Mouse (Mus musculus) layer of hippocampus, adult 9-11 months (tissue): ENCODE results near the gene Pxk.

ENCODE experiments used
- DNase-seq: peaks from one replicate; pipeline ENCODE4 v3.0.0; 2022

The Pxk gene

DNA sequence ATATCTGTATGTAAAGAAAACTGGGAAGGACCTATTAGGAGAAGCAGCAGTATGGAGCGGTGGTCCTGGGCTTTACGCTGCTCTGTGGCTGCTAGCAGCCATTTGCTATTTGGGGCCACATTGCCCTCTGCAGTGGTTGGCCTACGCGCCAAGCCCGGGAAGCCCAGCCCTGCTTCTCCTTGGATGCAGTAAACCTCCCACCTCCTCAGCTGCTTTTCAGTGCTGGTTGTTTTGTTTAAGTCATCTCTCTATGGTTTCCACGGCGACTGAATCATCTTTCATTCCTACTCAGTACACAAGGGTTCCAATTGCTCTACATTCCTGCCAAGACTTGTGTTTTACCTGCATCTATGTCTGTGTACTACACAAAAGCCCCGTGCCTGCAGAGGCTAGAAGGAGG lies 50.8 kb downstream of the Pxk start:
- no peak for DNase-seq

DNA sequence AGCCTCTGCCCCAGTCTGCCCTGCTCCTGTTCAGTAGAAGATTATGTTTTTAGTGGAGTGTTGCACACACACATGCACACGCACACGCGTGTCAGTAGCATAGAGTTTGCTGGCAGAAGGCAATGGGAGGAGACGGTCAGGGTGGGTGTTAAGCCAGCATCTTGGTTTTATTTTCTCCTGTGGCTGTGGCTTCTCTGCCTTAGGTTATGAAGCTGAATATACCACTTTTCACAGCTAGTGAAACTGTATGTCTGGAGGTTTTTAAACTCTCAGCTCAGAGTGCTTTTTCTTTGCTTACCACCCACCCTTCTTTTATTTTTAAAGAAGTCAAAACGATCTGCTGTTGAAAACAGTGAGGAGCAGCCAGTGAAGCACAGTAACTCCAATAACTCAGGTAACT lies 53.7 kb downstream of the Pxk start:
- no peak for DNase-seq

GRCm38 (mm10) chr14:8154072-8154471 lies 56.1 kb downstream of the Pxk start:
- DNase-seq: no peak

DNA sequence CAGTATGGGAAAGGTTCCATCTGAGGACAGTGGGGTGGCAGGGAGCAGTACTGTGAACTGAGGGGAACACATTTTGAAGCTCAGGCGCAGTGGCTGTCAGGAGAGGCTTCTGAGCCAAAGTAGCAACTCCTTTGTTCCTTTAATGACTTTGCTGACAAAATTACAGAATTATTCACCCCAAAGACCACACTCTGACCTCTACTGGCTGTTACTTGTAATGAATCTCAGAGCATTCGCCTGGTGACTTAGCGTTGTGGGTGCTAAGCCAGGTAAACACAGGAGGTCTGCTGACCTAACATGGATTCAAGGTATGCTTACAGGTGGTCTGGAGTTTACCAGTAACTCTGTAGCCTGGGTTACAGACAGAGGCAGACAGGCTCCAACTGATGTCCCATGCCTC lies 58.9 kb downstream of the Pxk start:
- no peak for DNase-seq

- no peak for DNase-seq
Observed at GRCm38 (mm10) chr14:8158721-8159120, 60.7 kb downstream of the Pxk start.

GRCm38 (mm10) chr14:8159141-8159540 lies 61.1 kb downstream of the Pxk start:
- no peak for DNase-seq

- no peak for DNase-seq
Observed at GRCm38 (mm10) chr14:8161777-8162176, 63.8 kb downstream of the Pxk start.

DNA sequence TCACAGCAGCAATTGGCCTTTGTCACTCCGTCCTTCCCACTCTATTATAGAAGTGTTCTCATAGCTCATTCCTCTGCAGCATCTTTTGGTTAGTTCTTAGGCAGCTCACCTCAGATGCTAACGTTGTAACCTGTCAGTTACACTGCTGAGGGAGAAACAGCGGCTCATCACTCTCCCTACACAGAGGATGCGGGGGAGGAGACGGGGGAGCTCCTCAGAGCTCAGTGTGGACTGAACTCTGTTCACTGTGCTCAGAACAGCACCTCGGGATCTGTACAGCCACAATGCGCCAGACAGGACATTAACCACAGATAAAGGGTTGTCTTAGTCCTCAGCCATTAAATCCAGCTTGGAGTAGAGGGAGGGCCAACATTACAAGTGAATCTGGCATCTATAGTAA lies 66.5 kb downstream of the Pxk start:
- no peak for DNase-seq

DNA sequence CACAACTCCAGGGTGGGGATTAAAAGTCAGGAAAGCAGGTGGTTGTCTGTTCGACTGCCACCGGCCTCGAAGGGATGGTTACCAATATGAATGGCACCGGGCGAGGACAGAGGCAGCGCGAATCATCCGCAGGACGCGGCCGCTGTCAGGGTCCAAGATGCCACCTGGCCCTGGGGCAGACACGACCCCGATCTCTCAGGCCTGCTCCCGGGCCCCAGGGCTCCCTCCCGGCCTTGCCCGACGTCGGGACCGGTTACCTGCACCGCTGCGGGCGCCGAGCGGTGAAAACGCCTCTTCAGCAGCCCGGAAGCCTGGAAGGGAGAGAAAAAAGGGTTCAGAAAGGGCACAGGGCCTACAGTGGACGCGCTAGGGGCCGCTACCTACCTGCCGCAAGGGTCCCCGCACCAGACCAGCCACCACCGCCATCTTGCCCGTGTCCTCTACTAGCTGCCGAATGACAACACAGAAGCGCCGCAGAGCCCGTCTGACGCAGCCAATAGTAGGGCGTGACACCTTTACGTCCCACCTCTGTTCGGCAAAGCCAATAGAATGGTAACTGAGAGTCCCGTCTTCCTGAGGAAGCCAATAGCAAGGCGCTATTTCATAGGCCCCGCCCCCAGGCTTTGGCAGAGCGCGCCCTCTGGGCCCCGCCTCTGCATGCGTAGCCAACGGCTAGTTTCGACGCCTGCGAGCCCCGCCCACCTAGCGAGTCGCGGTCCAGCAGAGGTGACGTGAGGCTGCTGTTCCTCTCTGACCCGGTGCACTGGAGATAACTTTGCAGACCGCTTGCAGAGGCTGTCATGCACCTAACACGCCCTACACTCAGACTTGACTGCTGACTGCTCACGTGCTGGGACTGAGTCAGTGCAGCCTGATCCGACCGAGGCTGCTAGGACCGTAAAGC lies 74.7 kb downstream of the Pxk start, which contains the start of gene Pdhb:
Pdhb (minus strand) TSS at position 519 of the 904 bp plus-strand sequence.
- peak; percentile 100 for DNase-seq

DNA sequence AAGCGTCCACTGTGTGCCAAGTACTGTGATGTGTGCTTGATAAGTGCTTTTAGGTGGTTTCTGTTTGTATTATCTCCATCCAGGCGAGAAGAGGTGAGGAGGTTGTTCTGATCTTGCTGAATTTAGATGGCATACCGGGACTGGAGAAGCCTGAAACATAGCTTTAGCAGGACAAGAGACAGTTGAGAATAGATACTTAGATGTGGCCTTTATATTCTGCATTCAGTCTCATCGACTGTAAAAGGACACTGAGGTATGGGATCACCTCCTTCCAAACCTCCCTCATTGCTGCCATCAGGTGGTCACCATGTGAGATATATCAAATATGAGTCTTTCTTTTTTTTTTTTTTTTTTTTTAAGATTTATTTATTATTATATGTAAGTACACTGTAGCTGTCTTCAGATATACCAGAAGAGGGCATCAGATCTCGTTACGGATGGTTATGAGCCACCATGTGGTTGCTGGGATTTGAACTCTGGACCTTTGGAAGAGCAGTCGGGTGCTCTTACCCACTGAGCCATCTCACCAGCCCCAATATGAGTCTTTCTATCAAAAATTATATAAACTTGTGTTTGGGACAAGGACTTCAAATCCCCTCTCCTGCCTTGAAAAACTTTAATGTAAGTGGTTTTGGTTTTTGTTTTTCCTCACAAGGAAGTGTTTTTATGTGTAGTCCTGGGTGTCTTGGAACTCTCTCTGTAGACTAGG lies 75.7 kb downstream of the Pxk start:
- DNase-seq: peak; percentile 20

DNA sequence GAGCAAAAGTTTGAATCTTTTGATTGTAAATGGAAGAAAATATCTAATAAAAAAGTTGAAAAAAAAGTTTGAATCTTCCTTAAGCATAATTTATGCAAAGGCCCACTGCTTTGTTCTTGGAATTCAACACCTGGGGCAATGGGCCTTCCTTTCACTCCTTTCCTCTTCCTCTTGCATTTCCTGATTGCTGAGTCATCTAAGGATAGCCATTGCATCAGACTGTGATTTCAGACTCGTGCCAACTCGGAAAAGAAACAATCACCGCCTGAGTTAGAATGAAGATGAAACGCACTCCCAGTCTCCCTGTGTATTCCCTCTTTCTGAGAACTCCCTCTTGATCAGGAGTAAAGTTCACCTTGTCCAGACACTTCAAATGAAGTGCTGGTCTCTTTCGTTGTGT lies 76.6 kb downstream of the Pxk start:
- no peak for DNase-seq

DNA sequence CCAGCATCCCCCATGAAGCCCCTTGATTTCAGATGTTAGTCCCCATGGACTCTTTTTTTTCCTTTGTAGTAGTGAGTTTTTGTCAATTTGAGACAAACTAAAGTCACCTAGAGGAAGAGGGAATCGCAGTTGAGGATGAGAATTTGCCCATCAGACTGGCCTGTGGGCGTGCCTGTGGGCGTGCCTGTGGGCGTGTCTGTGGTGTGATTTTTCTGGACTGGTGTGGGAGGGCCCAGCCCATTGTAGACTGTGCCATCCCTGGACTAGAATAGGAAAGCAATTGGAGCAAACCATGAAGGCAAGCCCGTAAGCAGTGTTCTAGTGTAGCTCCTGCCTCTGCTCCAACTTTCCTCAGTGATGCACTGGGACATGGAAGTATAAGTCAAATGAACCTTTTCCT lies 78.2 kb downstream of the Pxk start:
- no peak for DNase-seq

GRCm38 (mm10) chr14:8180371-8181035 lies 82.5 kb downstream of the Pxk start:
- DNase-seq: no peak

DNA sequence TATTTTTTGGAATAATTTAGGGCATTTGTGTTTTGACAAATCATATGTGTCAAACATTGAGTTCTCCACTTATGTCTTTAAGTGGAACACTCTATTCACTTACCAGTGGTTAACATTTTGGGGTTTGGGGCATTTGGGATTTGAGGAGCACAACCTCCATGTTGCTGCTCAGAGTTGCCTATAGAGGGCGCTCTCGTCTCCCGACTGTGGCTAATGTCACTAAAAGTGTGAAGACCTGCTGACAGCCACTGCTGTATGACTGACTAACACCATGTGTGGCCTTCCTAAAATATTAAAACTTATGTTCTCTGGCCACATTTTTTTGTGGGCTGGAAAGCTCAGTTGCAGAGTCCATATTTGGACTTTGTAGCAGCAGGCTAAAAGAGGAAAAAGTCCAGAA lies 85.3 kb downstream of the Pxk start:
- DNase-seq: no peak

GRCm38 (mm10) chr14:8186278-8187045 lies 88.5 kb downstream of the Pxk start:
- peak; percentile 90 for DNase-seq

GRCm38 (mm10) chr14:8190556-8190955 lies 92.5 kb downstream of the Pxk start:
- DNase-seq: no peak

DNA sequence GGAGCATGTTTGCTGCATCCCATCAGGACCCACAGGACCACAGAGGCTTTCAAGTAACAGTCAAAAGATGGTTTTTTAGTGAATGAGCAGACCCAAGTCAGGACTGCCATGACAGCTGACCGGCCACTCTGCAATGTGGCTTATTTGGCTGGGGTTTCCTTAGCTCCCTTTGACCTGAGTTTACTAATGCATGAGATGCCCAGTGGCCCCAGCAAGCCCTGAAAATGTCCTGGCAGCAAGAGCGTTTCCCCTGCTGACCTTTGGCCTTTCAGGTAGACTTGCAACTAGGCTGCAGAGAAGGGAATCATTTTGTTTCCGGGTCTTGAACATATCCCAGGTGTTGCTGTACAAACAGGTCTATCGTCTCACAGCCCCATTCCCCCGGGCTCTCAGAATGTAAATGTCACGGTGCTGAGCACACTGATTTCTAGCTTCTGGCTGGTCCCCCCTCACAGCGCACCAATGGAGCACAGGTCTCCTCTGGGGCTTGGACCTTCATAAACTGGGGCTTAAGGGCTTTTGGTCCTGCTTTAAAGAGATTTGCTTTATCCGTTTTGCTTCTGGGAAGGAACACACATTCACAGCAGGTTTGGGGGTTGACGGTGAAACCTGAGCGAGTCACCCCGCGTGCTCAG lies 93.4 kb downstream of the Pxk start:
- no peak for DNase-seq

DNA sequence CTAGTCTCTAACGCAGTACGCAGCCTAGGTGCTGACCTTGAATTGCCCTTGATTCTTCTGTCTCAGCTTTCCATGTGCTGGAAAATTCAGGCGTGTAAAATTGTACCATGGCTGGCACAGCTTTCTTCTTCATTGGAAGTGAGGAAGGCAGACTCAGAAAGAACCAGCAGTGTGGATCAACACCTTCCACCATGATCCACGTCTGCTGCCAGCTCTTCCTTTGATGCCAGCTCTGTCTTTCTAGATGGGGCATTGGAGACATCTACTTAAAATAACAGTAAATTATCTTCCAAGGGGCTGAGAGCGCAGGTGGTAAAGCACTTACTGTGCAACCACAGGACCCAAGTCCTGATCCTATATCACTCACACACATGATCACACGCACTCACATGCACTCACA lies 94.7 kb downstream of the Pxk start:
- no peak for DNase-seq

GRCm38 (mm10) chr14:8200769-8201168 lies 102.8 kb downstream of the Pxk start:
- no peak for DNase-seq

DNA sequence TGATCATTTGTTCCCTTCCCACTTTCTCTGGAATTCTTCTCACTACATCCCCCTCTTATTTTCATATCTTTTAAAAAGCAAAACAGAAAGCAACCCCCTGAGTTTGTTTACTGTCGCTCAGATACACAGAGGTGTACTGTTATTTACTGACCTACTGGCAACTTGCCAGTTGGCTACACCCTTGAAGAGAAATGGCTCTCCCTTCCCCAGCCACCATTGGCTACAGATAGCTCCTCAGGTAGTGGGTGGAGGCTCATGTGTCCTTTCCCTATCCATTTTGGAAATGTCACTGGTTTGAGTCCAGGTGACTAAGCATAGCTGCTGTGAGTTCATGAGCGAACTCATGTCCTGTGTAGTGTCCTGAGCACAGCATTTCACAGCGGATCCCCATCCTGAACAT lies 103.7 kb downstream of the Pxk start:
- no peak for DNase-seq

GRCm38 (mm10) chr14:8206179-8206910 lies 108.3 kb downstream of the Pxk start:
- no peak for DNase-seq

DNA sequence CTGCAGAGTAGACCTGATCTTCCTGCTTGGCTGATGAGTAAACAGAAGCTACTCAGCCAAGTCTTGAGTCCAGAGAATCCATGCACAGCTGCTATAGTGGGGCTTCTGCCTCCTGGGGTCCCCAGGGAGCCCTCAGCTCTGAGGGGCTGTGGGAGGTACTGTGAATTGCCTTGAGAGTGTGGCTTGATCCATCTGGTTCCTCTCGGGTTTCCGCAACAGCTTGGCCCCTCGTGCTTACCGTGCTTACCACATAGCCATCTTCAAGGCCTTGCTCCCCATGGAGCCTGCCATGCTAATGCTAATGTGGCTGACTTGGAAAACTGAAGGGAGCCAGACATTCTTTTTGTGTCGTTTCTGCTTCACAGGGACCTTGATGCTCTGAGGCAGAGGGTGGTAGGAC lies 109.1 kb downstream of the Pxk start:
- DNase-seq: no peak
